In the genomic region with DNA sequence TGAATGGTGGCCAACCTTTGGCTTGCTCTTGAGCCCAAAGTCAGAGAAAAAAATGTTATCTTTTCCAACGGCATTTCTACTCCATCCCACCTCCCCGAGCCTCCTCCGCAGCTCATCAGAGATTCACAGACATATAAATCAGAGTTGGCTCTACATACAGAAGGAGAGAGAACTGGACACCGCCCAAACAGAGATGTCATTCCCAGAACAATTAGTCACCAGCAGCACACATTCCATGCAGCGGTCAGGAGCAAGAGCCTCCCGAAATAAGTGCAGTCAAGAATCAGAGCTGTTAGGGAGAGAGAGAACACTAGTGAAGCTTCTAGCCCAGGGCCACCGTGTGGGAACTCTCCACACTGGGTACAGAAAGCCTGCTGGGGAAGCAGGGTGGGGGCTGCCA, we compare ENCODE assay signal across 9 mouse cellular contexts.
A peak's percentile ranks its signal among the peaks of the same experiment; 100 is the strongest.
DNase-seq lines count a peak whose midpoint lies in the region; ATAC-seq lines count a peak whose summit lies in the region.
"Had no signal": no experiment of that assay in that cellular context is flagged by ENCODE, and none has a peak within 500 bp of the region (broad histone marks: within the 10 kb centered on the region; RNA-seq: fewer than 3 reads in every experiment).

No protein-coding gene starts in this region.

- no peak overlapping the region for H3K4me3 ChIP-seq in lung, embryonic 16.5 days (ENCODE audit: low read length)
- no peak overlapping the region for H3K4me3 ChIP-seq in midbrain, embryonic 15.5 days
- no peak overlapping the region for H3K4me3 ChIP-seq in liver, embryonic 11.5 days (ENCODE audit: low read depth, low read length)

- no peak overlapping the region for H3K27ac ChIP-seq in lung, embryonic 16.5 days (ENCODE audit: low read length)
- no peak overlapping the region for H3K27ac ChIP-seq in midbrain, embryonic 15.5 days
- H3K27ac ChIP-seq in liver, embryonic 11.5 days (ENCODE audit: low read depth, low read length) = no peak overlapping the region
- H3K27ac ChIP-seq: macrophage had no signal

- no peaks in the 10 kb centered on the region; the same call in 1 of the 2 replicates for H3K27me3 ChIP-seq in lung, embryonic 16.5 days (ENCODE audit: control insufficient read depth, insufficient read depth, low read depth, low read length)
- no peaks in the 10 kb centered on the region for H3K27me3 ChIP-seq in midbrain, embryonic 15.5 days (replicated peaks)
- no peaks in the 10 kb centered on the region for H3K27me3 ChIP-seq in liver, embryonic 11.5 days (replicated peaks; ENCODE audit: control insufficient read depth, insufficient read depth, low read length)

- H3K9ac ChIP-seq in lung, embryonic 16.5 days (ENCODE audit: low read length) = no peak overlapping the region
- no peak overlapping the region for H3K9ac ChIP-seq in midbrain, embryonic 15.5 days
- no peak overlapping the region for H3K9ac ChIP-seq in liver, embryonic 11.5 days (ENCODE audit: low read depth, low read length)

- H3K36me3 ChIP-seq in lung, embryonic 16.5 days (ENCODE audit: control insufficient read depth, insufficient read depth, low read length) = no peaks in the 10 kb centered on the region
- H3K36me3 ChIP-seq in midbrain, embryonic 15.5 days (replicated peaks) = no peaks in the 10 kb centered on the region
- no peaks in the 10 kb centered on the region for H3K36me3 ChIP-seq in liver, embryonic 11.5 days (ENCODE audit: control insufficient read depth, insufficient read depth, low read length)

- ATAC-seq in lung, embryonic 16.5 days (ENCODE audit: low read depth) = peak; percentile 71
- no peak for ATAC-seq in inflammation-experienced regulatory T-cells, adult 6 months
- no peak for ATAC-seq in midbrain, embryonic 15.5 days (replicated peaks)
- ATAC-seq in liver, embryonic 11.5 days (replicated peaks; ENCODE audit: low FRiP score) = no peak

- H3K9me3 ChIP-seq in lung, embryonic 16.5 days (ENCODE audit: control insufficient read depth, low read length) = no peaks in the 10 kb centered on the region
- no peaks in the 10 kb centered on the region for H3K9me3 ChIP-seq in midbrain, embryonic 15.5 days
- no peaks in the 10 kb centered on the region for H3K9me3 ChIP-seq in liver, embryonic 11.5 days (ENCODE audit: control insufficient read depth, low read length)

- DNase-seq in lung, postnatal 25 days (ENCODE audit: low spot score) = no peak
- DNase-seq in adrenal gland, postnatal 36 days = peak; percentile 57 to 63
- DNase-seq in heart, adult 9 months (ENCODE audit: low spot score in 2 of 2) = peak; percentile 53 to 75
- DNase-seq in right cerebral cortex, postnatal 10 days (ENCODE audit: low spot score in 2 of 2) = peak; percentile 54 to 61
- DNase-seq in liver, embryonic 11.5 days (ENCODE audit: low spot score) = no peak

- no peak overlapping the region for H3K4me2 ChIP-seq in lung, embryonic 16.5 days (ENCODE audit: low read depth, low read length)
- H3K4me2 ChIP-seq in midbrain, embryonic 15.5 days = no peak overlapping the region
- no peak overlapping the region for H3K4me2 ChIP-seq in liver, embryonic 11.5 days

- H3K4me1 ChIP-seq in lung, embryonic 16.5 days (replicated peaks; ENCODE audit: control insufficient read depth, insufficient read depth, low read length) = peaks cover 3% of the 10 kb centered on the region; the same call in 1 of the 2 replicates
- H3K4me1 ChIP-seq in midbrain, embryonic 15.5 days = no peaks in the 10 kb centered on the region
- H3K4me1 ChIP-seq in liver, embryonic 11.5 days (replicated peaks; ENCODE audit: control insufficient read depth, insufficient read depth, low read length) = no peaks in the 10 kb centered on the region

- WGBS in lung, embryonic 16.5 days = 39% methylated on average over 7 of the region's 7 CpGs
- WGBS in midbrain, embryonic 15.5 days = 88% methylated on average over 7 of the region's 7 CpGs
- 70% methylated on average over 7 of the region's 7 CpGs for WGBS in liver, embryonic 11.5 days

Comparison
In these comparisons a context has a peak if more than half of its experiments do, and no peak if none do; other contexts are left out.
1. DNase-seq: peak in adrenal gland, postnatal 36 days (2 of 2), heart, adult 9 months (2 of 2) and right cerebral cortex, postnatal 10 days (2 of 2); none in lung, postnatal 25 days (single experiment) and liver, embryonic 11.5 days (single experiment).